Mouse (Mus musculus): ENCODE results near the gene C9orf72. TPM values are rescaled to one million over a fixed set of nuclear protein-coding genes. Genes with fewer than 3 reads are reported as not detected.

Gene C9orf72
- polyA plus RNA-seq, 1 experiment from 2014 or later, result 25.4 TPM

DNA sequence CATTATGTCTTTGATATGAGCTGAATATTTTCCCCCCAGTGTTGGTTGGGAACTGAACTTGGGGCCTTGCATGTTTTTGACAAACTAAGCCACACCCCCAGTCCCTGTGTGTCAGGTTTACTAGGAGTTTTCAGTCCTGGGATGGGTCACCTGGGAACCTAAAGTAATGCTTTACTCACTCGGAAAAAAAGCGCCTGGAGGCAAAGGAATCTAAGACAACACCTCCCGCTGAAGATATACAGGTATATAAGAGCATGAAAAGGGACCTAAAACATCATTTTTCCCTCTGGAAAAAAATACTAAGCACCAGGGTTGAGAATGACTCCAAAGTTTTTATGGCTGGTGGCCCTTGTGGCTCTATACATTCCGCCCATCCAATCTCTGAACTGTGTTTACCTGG is 74.2 kb downstream of the C9orf72 start, which contains the start of gene Ifnk:
Gene Ifnk, plus strand, starts transcription at position 301 of the 400 bp plus-strand sequence.
- 82% methylated on average over 4 of the region's 4 CpGs for WGBS
- no peak for ATAC-seq (replicated peaks; ENCODE audit: low FRiP score)
- Histone ChIP-seq H3K4me1 (replicated peaks; ENCODE audit: control insufficient read depth, insufficient read depth, low read length) (no peaks in the 10 kb centered on the region; the same call in 1 of the 2 replicates), H3K4me2 (ENCODE audit: low read depth, low read length, severe bottlenecking) (no peak within 1 kb of the TSS), H3K27ac (ENCODE audit: low read depth, low read length) (no peak within 1 kb of the TSS), H3K9me3 (ENCODE audit: control insufficient read depth, low read length) (no peaks in the 10 kb centered on the region), H3K27me3 (ENCODE audit: control insufficient read depth, insufficient read depth, low read length) (no peaks in the 10 kb centered on the region), H3K9ac (ENCODE audit: low read length) (no peak within 1 kb of the TSS), H3K4me3 (ENCODE audit: low read depth, low read length) (no peak within 1 kb of the TSS), H3K36me3 (ENCODE audit: control insufficient read depth, insufficient read depth, low read length) (no peaks in the 10 kb centered on the region)
- no peak for DNase-seq (ENCODE audit: low spot score)

DNA sequence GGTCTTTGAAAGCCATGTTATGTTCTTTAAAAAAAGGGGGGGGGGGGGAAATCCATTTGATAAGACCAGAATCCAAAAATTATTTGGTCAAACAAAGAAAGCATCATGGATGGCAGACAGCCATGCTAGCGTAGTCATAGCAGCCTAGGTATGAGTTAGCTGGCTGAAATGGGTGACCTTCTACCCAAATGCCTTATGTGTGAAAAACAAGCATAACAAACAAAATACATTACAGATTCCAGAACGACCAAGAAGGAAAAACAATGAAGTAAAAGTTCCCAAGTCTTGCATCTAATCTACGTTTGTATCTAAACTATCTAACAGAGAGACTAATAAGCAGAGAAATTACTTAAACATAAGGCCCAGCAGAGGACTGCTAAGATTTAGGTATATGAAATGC is 75.3 kb downstream of the C9orf72 start:
- H3K27ac ChIP-seq (ENCODE audit: low read depth, low read length), result no peak overlapping the region
- H3K9ac ChIP-seq (ENCODE audit: low read length), result no peak overlapping the region
- DNase-seq (ENCODE audit: low spot score) (no peak), ATAC-seq (replicated peaks; ENCODE audit: low FRiP score) (no peak)
- no peak overlapping the region for H3K4me3 ChIP-seq (ENCODE audit: low read depth, low read length)
- H3K9me3 ChIP-seq (ENCODE audit: control insufficient read depth, low read length), result no peaks in the 10 kb centered on the region
- H3K4me1 ChIP-seq (replicated peaks; ENCODE audit: control insufficient read depth, insufficient read depth, low read length), result no peaks in the 10 kb centered on the region
- no peak overlapping the region for H3K4me2 ChIP-seq (ENCODE audit: low read depth, low read length, severe bottlenecking)
- WGBS, result 91% methylated on average over 3 of the region's 3 CpGs
- no peaks in the 10 kb centered on the region for H3K36me3 ChIP-seq (ENCODE audit: control insufficient read depth, insufficient read depth, low read length)
- no peaks in the 10 kb centered on the region for H3K27me3 ChIP-seq (ENCODE audit: control insufficient read depth, insufficient read depth, low read length)

DNA sequence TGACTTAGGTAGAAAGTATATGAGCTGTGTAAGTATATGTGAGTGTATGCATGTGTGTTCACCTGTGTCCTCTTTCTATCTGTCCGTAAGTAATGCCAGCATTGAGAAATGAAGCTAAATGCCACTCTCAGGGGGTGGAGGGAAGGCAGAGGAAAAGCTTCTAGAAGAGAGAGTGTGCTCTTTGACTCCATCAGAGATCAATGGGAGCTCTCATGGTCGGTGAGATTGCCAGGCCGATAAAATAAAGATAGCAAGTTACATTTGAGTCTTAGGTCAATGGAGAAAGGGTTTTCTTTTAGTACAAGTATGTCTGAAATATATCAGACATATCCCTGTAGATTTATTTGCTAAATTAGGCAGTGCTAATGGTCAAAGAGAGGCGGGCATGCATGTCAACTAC is 77.6 kb downstream of the C9orf72 start:
- no peaks in the 10 kb centered on the region for H3K9me3 ChIP-seq (ENCODE audit: control insufficient read depth, low read length)
- no peak overlapping the region for H3K9ac ChIP-seq (ENCODE audit: low read length)
- H3K4me2 ChIP-seq (ENCODE audit: low read depth, low read length, severe bottlenecking), result no peak overlapping the region
- H3K36me3 ChIP-seq (ENCODE audit: control insufficient read depth, insufficient read depth, low read length), result no peaks in the 10 kb centered on the region
- WGBS, result 92% methylated on average over 4 of the region's 4 CpGs
- no peak overlapping the region for H3K27ac ChIP-seq (ENCODE audit: low read depth, low read length)
- ATAC-seq (replicated peaks; ENCODE audit: low FRiP score) (no peak), DNase-seq (ENCODE audit: low spot score) (no peak)
- H3K4me3 ChIP-seq (ENCODE audit: low read depth, low read length), result no peak overlapping the region
- no peaks in the 10 kb centered on the region for H3K27me3 ChIP-seq (ENCODE audit: control insufficient read depth, insufficient read depth, low read length)
- H3K4me1 ChIP-seq (replicated peaks; ENCODE audit: control insufficient read depth, insufficient read depth, low read length), result no peaks in the 10 kb centered on the region

DNA sequence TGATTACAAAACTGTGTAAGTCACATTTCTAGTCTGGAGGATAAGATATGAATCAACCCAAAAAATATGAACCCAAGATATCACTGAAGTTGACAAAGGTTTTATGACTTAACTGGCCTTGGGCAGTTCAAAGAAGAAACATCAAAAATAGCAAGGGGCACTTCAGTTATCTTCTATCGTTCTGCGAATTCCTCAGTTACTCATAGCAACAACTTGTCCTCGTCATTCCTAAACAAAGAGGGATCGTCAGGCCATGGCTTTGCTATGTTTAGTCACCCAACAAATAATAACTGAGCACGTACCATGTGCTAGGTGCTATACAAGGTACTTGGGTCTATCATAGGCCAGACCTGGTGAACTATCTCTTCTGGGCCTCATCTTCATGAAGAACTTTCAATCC is 79.4 kb downstream of the C9orf72 start:
- H3K4me1 ChIP-seq (replicated peaks; ENCODE audit: control insufficient read depth, insufficient read depth, low read length), result no peaks in the 10 kb centered on the region
- DNase-seq (ENCODE audit: low spot score) (no peak), ATAC-seq (replicated peaks; ENCODE audit: low FRiP score) (no peak)
- no peaks in the 10 kb centered on the region for H3K36me3 ChIP-seq (ENCODE audit: control insufficient read depth, insufficient read depth, low read length)
- 94% methylated on average over 5 of the region's 5 CpGs for WGBS
- H3K4me2 ChIP-seq (ENCODE audit: low read depth, low read length, severe bottlenecking), result no peak overlapping the region
- no peak overlapping the region for H3K4me3 ChIP-seq (ENCODE audit: low read depth, low read length)
- H3K9me3 ChIP-seq (ENCODE audit: control insufficient read depth, low read length), result no peaks in the 10 kb centered on the region
- H3K27ac ChIP-seq (ENCODE audit: low read depth, low read length), result no peak overlapping the region
- H3K27me3 ChIP-seq (ENCODE audit: control insufficient read depth, insufficient read depth, low read length), result no peaks in the 10 kb centered on the region
- no peak overlapping the region for H3K9ac ChIP-seq (ENCODE audit: low read length)

DNA sequence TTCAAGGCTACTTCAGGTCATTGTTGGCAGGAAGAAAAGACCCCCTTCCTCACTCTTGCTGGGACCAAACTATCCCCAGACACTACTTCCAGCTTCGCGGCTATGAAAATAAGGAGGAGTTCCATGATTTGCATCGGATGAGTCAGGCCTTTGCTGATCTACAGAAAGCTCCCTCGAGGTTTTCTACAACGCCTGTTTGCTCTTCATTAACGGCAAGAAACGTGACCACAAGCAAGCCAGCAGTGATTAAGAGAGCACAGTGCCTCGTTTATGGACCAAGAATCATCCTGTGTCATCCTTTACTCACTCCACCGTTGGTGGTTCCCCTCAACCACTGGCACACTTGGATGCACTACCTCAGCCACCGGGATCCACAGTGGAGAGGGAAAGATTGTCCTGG is 80.2 kb downstream of the C9orf72 start:
- Histone ChIP-seq H3K4me3 (ENCODE audit: low read depth, low read length) (no peak overlapping the region), H3K4me2 (ENCODE audit: low read depth, low read length, severe bottlenecking) (no peak overlapping the region), H3K4me1 (replicated peaks; ENCODE audit: control insufficient read depth, insufficient read depth, low read length) (no peaks in the 10 kb centered on the region), H3K9me3 (ENCODE audit: control insufficient read depth, low read length) (no peaks in the 10 kb centered on the region), H3K27ac (ENCODE audit: low read depth, low read length) (no peak overlapping the region), H3K27me3 (ENCODE audit: control insufficient read depth, insufficient read depth, low read length) (no peaks in the 10 kb centered on the region), H3K9ac (ENCODE audit: low read length) (no peak overlapping the region), H3K36me3 (ENCODE audit: control insufficient read depth, insufficient read depth, low read length) (no peaks in the 10 kb centered on the region)
- no peak for ATAC-seq (replicated peaks; ENCODE audit: low FRiP score)
- DNase-seq (ENCODE audit: low spot score), result no peak
- WGBS, result 89% methylated on average over 10 of the region's 10 CpGs

DNA sequence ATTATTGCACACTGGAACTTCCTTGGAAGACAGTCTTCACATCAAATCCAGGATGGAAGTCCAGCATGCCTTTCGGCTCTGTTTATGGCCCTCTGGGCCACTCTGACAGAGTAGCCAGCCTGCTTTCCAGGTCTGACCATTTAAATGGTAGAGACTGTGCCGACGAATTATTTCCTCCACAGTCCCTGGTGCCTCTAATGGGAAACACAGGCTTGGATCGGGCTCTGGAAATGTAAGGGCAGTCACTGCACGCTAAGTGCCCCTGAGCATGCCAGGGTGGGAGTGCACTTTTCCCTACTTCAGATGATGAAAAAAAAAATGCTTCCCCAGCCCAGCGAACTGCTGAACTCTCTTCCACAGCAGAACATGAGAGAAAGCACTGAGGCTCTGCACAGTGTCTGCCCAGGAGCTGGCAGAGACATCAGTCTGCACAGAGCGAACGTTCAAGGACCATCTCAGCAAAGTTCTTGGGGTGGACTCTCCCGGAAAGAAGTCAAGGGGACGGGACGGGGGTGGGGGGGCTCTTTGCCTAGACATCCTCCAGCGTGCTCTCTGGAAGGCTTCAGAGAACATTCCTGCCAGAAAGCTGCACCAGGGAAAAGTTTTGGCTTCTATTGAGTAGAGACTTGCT is 82.4 kb downstream of the C9orf72 start:
- Histone ChIP-seq H3K9ac (ENCODE audit: low read length) (no peak overlapping the region), H3K36me3 (ENCODE audit: control insufficient read depth, insufficient read depth, low read length) (no peaks in the 10 kb centered on the region), H3K4me2 (ENCODE audit: low read depth, low read length, severe bottlenecking) (no peak overlapping the region), H3K9me3 (ENCODE audit: control insufficient read depth, low read length) (no peaks in the 10 kb centered on the region), H3K4me1 (replicated peaks; ENCODE audit: control insufficient read depth, insufficient read depth, low read length) (no peaks in the 10 kb centered on the region), H3K27ac (ENCODE audit: low read depth, low read length) (no peak overlapping the region), H3K27me3 (ENCODE audit: control insufficient read depth, insufficient read depth, low read length) (no peaks in the 10 kb centered on the region), H3K4me3 (ENCODE audit: low read depth, low read length) (no peak overlapping the region)
- ATAC-seq (replicated peaks; ENCODE audit: low FRiP score) (no peak), DNase-seq (ENCODE audit: low spot score) (peak; percentile 33)
- 82% methylated on average over 12 of the region's 12 CpGs for WGBS

Other genes starting within 250 kb of the C9orf72 start
- gene Ifnk, start 74.1 kb downstream of the C9orf72 start, polyA plus RNA-seq (2014; fragmentation: Nextera tagmentation; extraction: Ambion mirVana), result 0.56 TPM in 1 of 2 replicates, not detected in the other
- 18.9 and 20.0 TPM in 2 replicates for gene Mob3b, start 68.7 kb downstream of the C9orf72 start, polyA plus RNA-seq (2014; fragmentation: Nextera tagmentation; extraction: Ambion mirVana)